Comparison of ENCODE assay signal across 14 mouse cellular contexts in genomic region chr3:69348197-69348920, GRCm38 (mm10). TPM values are rescaled to one million over a fixed set of nuclear protein-coding genes. Genes with fewer than 3 reads are reported as not detected.
A peak's percentile ranks its signal among the peaks of the same experiment; 100 is the strongest.
DNase-seq lines count a peak whose midpoint lies in the region; ATAC-seq and TF ChIP-seq lines count a peak whose summit lies in the region.
"Had no signal": no experiment of that assay in that cellular context is flagged by ENCODE, and none has a peak within 500 bp of the region (broad histone marks: within the 10 kb centered on the region; RNA-seq: fewer than 3 reads in every experiment).

No protein-coding gene starts in this region.

- H3K9me3 ChIP-seq in kidney, postnatal 0 days (replicated peaks; ENCODE audit: low read length) = no peaks in the 10 kb centered on the region
- H3K9me3 ChIP-seq in heart, embryonic 10.5 days = no peaks in the 10 kb centered on the region
- H3K9me3 ChIP-seq: heart, embryonic 13.5 days; hindbrain, embryonic 15.5 days; limb, embryonic 10.5 days; stomach, embryonic 15.5 days had no signal

- no peak overlapping the region for H3K4me3 ChIP-seq in kidney, postnatal 0 days (replicated peaks; ENCODE audit: low read depth, low read length)
- no peak overlapping the region for H3K4me3 ChIP-seq in heart, embryonic 10.5 days
- H3K4me3 ChIP-seq: heart, embryonic 13.5 days; hindbrain, embryonic 15.5 days; limb, embryonic 10.5 days; stomach, embryonic 15.5 days had no signal

- TF ChIP-seq CTCF in kidney, postnatal 0 days (IDR thresholded peaks at IDR 0.05; ENCODE audit: low read depth) = peak; percentile 49

- ATAC-seq in CD4-positive, CD25-positive, alpha-beta regulatory T cell, adult 4 months = no peak
- no peak for ATAC-seq in kidney, postnatal 0 days (replicated peaks; ENCODE audit: low FRiP score, low read depth)
- peak; percentile 54; the same call in 1 of the 2 replicates for ATAC-seq in erythroid progenitor cell, adult 5-6 weeks (replicated peaks; ENCODE audit: low FRiP score, poor library complexity, severe bottlenecking)

- no peak overlapping the region for H3K4me2 ChIP-seq in kidney, postnatal 0 days (ENCODE audit: low read length)
- H3K4me2 ChIP-seq: heart, embryonic 13.5 days; hindbrain, embryonic 15.5 days; stomach, embryonic 15.5 days had no signal

- H3K9ac ChIP-seq in kidney, postnatal 0 days (ENCODE audit: low read depth, low read length) = no peak overlapping the region
- H3K9ac ChIP-seq: heart, embryonic 13.5 days; hindbrain, embryonic 15.5 days; stomach, embryonic 15.5 days had no signal

- H3K4me1 ChIP-seq in kidney, postnatal 0 days (replicated peaks; ENCODE audit: insufficient read depth, low read length) = no peaks in the 10 kb centered on the region
- peaks cover 11% of the 10 kb centered on the region for H3K4me1 ChIP-seq in heart, embryonic 10.5 days
- H3K4me1 ChIP-seq: hindbrain, embryonic 15.5 days; limb, embryonic 10.5 days; stomach, embryonic 15.5 days had no signal

- H3K27me3 ChIP-seq in kidney, postnatal 0 days (ENCODE audit: insufficient read depth, low read length) = no peaks in the 10 kb centered on the region
- no peaks in the 10 kb centered on the region for H3K27me3 ChIP-seq in heart, embryonic 10.5 days (ENCODE audit: insufficient read depth, poor library complexity, severe bottlenecking)
- H3K27me3 ChIP-seq: heart, embryonic 13.5 days; hindbrain, embryonic 15.5 days; stomach, embryonic 15.5 days had no signal

- DNase-seq in CD4-positive, CD25-positive, alpha-beta regulatory T cell, adult 2 months (ENCODE audit: low read depth, low spot score) = peak; percentile 29
- DNase-seq in kidney, postnatal 0 days (ENCODE audit: low spot score) = no peak
- DNase-seq in kidney, postnatal 4 days = no peak
- peak; percentile 30 for DNase-seq in 3134 (ENCODE audit: extremely low read depth, insufficient read length, low spot score)
- no peak for DNase-seq in right cerebral cortex, postnatal 36 days (ENCODE audit: low spot score in 2 of 2)
- DNase-seq in heart, embryonic 10.5 days (ENCODE audit: low spot score) = no peak
- DNase-seq: B cell, adult 2 months; cerebellum, postnatal 36 days had no signal

- no peak overlapping the region for H3K27ac ChIP-seq in kidney, postnatal 0 days
- no peak overlapping the region for H3K27ac ChIP-seq in heart, embryonic 10.5 days
- H3K27ac ChIP-seq: heart, embryonic 13.5 days; hindbrain, embryonic 15.5 days; limb, embryonic 10.5 days; stomach, embryonic 15.5 days had no signal

- WGBS in kidney, postnatal 0 days = 79% methylated on average over 11 of the region's 11 CpGs
- WGBS in heart, embryonic 10.5 days = 79% methylated on average over 11 of the region's 11 CpGs

- H3K36me3 ChIP-seq in kidney, postnatal 0 days (ENCODE audit: insufficient read depth, low read length) = no peaks in the 10 kb centered on the region
- no peaks in the 10 kb centered on the region for H3K36me3 ChIP-seq in heart, embryonic 10.5 days
- H3K36me3 ChIP-seq: heart, embryonic 13.5 days; hindbrain, embryonic 15.5 days; limb, embryonic 10.5 days; stomach, embryonic 15.5 days had no signal

RNA-seq across cellular contexts. Expression of gene Ppm1l, which starts 31.7 kb away (rescaled TPM):
- polyA plus RNA-seq in CD4-positive, CD25-positive, alpha-beta regulatory T cell, adult 4 months (2017; shearing (Covaris generic)) = 1 to 10 TPM; 4.4 to 6.9 TPM
- polyA plus RNA-seq in kidney, postnatal 0 days (2015; fragmentation: Nextera tagmentation; extraction: Ambion mirVana) = 5.6 and 5.8 TPM in 2 replicates
- 27.2 and 28.5 TPM in 2 replicates for total RNA-seq in erythroid progenitor cell, adult 5-6 weeks (2015; ENCODE audit: low replicate concordance)
- 29.4 and 32.6 TPM in 2 replicates for total RNA-seq in erythroid progenitor cell, adult 5-6 weeks (2017; ENCODE audit: low replicate concordance)
- 5.8 and 7.1 TPM in 2 replicates for polyA plus RNA-seq in heart, embryonic 10.5 days (2016; fragmentation: Nextera tagmentation; extraction: Ambion mirVana)

Comparison
In these comparisons a context has a peak if more than half of its experiments do, and no peak if none do; other contexts are left out.
1. DNase-seq: peak in CD4-positive, CD25-positive, alpha-beta regulatory T cell, adult 2 months (single experiment) and 3134 (single experiment); none in kidney, postnatal 0 days (single experiment), kidney, postnatal 4 days (0 of 2), right cerebral cortex, postnatal 36 days (0 of 2) and heart, embryonic 10.5 days (single experiment).